Mouse (Mus musculus): ENCODE data around the gene Zfp64.

Gene Zfp64

DNA sequence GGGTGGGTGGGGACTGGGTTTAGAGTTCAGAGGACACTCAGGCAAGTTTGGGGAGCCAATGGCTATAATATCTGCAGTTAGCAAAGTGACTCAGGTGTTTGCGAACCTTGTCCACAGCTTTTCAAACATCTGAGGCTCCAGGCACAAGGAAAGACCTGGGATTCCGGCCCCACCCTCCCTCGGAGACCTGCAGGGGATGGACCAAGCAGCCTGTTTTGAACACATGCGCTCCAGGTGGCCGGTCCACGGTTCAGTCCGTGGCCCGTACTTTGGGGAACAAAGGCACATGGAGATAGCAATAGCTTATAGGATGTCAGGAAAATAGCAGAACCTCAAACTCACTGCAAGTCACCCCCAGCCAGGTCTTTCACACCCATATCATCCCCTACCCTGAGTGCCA, 1.0 kb downstream of the Zfp64 start:
- DNase-seq (ENCODE audit: extremely low read depth, low read depth) = no peak

DNA sequence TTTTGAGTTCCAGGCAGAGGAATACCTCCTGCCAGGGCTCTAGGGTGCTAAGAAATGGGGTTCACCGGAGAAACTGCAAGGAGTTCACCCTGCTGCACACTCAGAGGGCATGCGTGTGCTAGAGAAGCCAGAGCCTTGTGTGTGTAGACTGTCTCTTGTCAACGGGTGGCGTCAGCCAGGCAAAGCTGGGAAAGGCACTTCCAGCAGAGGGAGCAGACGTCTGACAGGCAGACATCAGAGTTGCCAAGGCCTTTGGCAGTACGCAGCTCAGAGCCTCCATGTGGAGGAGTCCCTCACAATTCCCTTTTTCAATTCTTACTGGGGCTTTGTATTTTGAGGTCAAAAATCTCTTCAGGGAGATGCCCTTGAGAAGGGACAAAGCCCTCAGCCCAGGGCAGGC, 6.9 kb downstream of the Zfp64 start:
- DNase-seq (ENCODE audit: extremely low read depth, low read depth) = no peak

DNA sequence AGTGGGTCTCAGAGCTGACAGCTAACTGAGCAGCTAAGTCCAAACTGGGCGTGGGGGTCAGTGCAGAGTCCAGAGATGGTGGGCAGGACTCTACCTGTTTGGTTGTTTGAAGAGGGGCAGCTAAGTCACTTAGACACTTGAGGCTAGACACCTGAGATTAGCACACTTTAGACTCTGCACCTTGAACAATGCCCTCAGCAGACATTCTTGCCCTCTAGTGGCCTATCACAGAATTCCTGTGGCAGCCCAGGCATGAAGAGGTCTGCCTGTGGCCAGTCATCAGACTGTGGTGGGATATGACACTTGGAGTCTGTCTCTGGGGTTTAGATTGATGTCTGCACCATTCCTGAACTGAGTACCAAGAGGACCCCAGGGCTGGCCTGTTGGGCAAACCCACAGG, 7.7 kb downstream of the Zfp64 start:
- DNase-seq (ENCODE audit: extremely low read depth, low read depth) = no peak

DNA sequence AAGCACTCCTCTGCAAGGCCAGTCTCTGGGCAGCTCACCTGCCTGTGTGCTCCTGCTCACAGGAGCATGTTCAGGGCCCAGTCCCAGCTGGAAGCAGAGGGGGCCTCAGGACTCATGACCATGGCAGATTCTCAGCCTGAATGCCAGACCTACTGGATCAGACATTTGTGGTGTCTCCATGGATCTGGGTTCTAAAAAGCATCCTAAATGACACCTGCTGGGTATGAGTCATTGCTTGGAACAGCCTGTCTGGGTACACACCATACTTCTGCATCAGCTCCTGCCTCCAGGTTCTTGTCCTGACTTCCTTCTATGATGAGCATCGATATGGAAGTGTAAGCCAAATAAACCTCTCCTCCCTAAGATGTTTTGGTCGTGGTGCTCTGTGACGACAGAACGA, 11.4 kb downstream of the Zfp64 start:
- DNase-seq (ENCODE audit: extremely low read depth, low read depth) = no peak

DNA sequence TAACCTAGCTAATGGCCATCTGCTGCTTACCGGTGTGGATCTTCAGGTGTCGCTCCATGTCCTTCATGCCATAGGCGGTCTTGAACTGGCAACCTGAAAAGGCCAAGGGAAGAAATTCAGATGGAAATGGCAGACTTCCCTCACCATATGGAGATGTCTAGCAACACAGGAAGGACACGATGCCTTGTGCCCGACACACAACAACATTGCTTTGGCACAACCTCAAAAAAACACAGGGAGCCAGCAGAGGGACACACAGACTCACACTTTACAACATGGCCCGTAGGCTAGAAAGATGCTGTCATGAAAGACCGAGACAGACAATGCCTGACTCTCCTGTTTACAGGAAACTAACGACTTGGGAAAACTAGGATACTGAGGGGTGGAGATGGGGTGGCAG, 15.4 kb downstream of the Zfp64 start:
- no peak for DNase-seq (ENCODE audit: extremely low read depth, low read depth)

DNA sequence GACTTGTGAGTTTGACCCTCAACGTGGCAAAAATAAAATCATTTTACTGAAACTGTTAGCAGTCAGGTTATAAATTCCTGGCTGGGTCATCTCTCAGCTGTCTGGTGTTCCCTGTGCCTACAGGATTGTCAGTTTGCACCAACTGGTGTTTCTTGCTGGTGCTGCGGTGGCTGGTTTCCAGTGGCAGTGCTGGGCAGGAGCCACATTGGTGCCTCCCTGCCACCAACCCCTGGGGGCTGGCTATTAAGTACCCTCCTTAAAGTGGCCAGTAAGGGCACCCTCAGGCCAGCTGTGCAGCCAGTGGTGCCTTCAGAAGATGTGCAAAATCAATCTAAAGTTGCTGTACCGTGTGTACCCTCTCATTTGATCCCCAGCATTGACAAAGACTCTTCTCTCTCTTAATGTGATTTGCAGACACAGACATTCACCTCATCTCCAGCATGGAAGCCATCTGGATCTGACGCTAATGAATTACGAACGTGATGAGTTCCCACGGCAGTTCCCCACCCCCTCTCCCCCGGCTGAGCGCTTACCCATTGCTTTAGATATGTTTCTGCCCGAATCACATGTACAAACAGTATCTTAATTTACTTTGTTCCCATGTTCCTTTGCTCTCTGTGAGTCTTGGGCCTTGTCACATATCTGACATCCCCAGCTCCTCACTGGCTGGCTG, 16.0 kb downstream of the Zfp64 start:
- no peak for DNase-seq (ENCODE audit: extremely low read depth, low read depth)

DNA sequence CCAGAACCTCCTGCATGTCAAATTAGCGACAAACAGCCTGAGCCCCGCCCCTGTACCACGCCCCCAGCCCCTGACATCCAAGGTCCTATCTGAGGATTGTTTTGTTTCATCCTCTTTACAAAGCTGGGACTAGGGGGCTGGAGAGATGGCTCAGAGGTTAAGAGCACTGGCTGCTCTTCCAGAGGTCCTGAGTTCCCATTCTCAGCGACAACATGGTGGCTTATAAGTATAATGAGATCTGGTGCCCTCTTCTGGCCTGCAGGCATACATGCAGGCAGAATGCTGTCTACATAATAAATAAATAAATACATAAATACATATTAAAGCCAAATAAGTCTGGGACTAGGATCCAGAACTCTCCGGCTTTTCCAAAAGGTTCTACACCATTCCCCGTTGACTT, 18.5 kb downstream of the Zfp64 start:
- no peak for DNase-seq (ENCODE audit: extremely low read depth, low read depth)

DNA sequence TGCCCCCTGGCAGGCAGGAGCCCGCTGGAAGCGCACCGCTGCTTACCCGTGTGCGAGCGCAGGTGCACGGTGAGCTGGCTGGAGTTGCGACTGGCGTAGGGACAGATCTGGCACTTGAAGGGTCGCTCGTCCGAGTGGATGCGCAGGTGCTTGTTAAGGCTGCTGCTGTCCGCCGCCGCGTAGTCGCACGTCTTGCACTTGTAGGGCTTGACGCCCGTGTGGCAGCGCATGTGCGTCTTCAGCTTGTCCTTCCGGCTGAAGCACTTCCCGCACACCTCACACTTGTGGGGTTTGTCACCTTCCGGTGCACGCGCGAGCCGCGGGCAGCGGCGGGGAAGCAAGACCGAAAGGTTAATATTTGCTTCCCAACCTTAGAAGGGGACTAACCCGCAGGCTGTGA, 20.2 kb downstream of the Zfp64 start:
- no peak for DNase-seq (ENCODE audit: extremely low read depth, low read depth)

DNA sequence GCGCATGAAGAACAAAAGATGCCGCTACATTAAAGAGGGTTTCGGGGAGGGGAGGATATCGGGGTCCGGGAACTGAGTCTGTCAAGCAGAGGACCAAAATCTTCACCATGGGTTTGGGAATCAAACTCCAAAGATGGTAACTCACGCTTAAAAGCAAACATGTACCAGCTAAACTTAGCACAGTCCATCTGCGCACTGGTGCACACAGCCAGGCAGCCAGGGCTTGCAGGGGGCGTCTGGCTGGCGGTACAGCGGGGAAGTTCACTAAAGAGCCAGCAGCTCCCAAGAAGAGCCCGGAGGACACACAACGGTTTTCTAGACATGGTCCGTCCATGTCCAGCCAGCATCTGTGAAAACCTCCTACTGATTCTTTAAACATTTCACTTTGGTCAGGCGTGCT, 23.7 kb downstream of the Zfp64 start:
- DNase-seq (ENCODE audit: extremely low read depth, low read depth) = no peak

DNA sequence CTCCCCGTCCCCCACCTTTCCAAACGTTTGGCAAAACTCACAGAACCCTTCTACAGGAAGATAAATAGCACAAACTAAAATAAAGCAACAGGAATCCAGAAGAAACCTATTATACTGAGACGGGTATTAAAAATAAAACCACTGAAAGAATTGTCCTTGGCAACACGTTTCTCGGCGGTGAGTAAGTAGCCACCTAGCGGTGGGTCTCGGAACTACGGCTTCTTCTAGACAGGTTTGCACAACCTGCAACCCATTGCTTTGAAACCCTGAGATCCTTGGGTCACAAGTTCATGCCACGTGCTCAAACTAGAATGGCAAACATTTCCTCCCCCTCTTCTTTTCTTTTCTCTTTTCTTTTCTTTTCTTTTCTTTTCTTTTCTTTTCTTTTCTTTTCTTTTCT, 25.7 kb downstream of the Zfp64 start:
- DNase-seq (ENCODE audit: extremely low read depth, low read depth) = peak; percentile 16

DNA sequence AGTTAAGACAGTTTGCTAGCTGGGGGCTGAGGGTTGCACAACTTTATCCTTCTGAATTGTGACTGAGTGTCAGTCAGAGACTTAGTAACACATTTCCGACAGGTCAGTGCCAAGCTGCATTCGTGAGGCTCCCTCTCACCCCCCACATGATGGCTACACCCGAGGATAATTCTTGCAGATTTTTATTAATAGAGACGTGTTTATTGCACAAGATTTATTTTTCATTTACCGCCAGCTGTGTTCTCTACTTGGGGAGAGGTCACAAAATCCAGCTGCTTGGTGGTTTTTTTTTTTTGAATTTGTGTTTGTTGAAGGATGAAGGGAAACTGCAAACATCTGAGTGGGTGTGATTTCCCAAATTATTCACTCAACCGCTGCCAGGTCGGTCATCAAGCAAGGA, 28.0 kb downstream of the Zfp64 start:
- no peak for DNase-seq (ENCODE audit: extremely low read depth, low read depth)

DNA sequence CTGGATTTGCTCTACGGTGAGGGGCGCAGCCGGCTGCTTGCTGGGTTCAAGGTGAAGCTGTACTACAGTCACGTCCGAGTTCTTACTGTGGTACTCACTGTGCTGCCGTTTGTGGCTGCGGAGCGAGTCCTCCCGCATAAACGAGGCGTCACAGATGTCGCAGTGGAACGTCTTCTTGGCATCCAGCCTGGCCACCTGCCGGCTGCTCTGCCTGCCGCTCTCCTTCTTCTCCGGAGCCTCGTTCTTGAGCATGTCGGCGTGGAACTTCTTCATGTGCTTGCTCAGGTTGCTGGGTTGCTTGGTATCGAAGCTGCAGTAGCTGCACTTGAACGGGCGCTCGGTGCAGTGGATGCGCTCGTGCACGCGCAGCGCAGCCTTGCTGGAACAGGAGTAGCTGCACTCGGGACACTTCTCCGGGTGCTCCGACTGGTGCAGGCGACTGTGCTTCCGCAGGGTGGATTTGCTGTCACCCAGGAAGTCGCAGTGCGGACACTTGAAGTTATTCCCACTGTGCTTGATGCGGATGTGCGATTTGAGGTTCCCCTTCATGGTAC, 29.1 kb downstream of the Zfp64 start:
- no peak for DNase-seq (ENCODE audit: extremely low read depth, low read depth)

DNA sequence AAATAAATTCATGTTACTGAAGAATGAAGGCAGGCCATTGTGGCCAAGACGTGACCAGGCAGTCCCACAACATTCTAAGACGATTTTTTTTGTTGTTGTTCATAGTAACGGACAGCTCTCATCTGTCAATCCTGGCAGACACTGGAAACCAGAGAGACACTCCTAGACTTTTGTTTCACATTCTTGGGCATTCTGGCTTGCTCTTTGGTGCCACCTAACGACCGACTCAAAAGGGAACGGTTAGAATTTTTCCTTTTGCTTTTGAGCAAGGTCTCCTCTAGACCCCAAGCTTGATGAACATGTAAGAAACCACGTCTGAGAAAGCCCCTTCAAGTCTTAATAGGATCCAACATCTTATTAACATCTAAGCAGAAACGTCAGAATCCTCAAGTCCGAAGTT, 31.7 kb downstream of the Zfp64 start:
- no peak for DNase-seq (ENCODE audit: extremely low read depth, low read depth)

DNA sequence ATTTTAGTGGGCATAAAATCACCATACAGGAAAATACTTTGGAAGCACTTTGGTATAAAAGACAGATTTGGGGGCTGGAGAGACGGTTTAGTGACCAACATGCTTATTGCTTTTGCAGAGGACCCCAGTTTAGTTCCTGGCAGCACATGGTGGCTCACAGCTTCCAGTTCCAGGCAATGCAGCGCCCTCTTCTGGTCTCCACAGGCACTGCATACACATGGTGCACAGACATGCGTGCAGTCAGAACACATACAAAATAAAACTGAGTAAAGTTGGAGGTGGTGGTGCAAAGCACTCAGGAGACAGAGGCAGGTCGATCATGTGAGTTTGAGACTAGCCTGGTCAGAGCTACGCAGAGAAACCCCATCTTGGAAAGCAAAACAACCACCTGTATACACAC, 32.9 kb downstream of the Zfp64 start:
- no peak for DNase-seq (ENCODE audit: extremely low read depth, low read depth)

DNA sequence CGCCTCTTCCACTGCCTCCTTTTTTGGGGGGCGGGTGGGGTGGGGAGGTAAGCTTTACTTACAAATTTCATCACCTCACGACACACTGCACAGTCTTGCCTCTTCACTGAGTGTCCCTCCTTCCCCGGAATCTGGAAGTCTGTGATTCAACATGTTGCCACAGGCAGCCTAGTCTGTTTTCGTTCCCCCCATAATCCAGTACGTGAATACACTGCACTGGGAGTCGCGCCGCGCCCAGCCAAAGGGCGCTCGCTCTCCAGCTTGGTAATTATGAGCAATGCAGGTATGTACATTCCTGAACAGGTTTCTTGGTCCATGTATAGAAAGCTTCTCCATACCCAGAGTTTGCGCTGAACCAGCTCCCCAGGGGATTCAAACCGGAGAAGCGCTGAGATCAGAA, 35.4 kb downstream of the Zfp64 start:
- no peak for DNase-seq (ENCODE audit: extremely low read depth, low read depth)

DNA sequence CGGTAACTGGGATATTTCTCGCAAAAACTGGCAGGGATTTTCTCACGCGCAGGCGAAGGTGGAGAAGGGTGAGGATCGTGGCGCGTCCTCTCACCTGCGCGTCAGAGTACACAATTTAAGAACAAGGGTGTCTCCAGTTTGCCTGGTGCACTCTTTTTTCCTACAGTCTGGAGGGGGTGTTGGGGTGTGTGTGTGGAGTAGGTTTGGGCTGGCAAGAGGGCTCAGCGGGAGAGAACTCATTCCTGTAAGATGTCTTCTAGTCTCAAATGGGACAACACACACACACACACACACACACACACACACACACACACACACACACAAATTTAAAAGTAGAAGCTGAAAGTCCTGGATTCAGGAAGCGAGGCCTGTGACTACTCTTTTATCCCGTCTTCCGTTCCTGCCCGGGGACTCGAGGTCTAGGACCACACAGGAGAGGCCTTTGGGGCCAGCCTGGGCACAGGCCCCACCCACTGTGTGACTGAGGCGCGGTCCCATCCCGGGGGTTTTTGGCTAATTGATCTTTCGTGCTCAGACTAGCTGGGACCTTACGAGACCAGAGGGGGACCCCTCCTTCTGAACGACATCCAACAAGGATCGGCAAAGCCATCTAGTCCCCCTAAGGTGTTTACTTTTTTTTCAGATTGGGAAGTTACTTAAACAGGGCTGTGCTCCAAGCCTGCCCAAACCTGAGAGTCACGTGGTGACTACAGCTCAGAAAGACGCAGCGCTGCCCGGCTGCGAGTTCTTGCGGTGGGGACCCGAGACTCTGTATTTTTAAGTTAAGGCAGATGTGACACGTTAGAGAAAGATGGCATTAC, 42.3 kb downstream of the Zfp64 start:
- DNase-seq (ENCODE audit: extremely low read depth, low read depth) = no peak

DNA sequence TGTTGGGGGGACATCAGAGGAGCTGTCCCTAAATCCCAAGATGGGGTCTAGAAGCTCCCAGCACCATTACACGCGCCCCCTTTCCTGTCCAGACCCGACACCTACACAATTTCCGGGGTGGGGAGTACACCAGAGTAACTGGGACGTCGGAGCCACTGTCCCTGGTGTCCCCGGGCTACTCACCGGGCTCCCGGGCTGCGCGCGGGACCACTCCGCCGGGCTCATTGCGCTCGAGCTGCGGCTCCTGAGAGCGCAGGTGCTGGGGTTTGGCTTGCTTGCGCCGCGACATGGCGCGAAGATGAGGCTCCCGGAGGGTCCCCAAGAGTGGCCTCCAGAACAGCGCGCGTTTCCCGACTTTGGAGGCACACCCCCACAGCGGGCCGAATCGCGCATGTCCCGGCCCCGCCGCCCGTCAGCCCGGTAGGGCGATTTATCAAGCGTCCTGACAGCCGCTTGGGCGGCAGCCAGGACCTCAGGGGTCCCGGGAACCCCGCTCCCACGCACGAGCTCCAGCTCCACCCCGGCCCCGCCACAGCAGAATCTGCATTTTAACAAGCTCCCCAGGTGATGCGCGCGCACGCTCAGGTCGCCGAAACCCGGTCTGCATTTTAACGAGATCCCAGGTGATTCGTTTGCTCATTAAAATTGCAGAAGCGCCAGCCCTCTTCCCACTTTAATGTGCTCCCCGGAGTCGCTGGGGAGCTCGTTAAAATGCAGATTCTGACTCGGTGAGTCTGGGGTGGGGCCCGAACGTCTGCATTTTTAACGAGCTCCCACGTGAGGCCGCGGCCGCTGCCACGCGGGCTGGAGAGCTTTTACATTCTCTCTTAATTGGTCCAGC, 43.1 kb downstream of the Zfp64 start:
- DNase-seq (ENCODE audit: extremely low read depth, low read depth) = no peak

DNA sequence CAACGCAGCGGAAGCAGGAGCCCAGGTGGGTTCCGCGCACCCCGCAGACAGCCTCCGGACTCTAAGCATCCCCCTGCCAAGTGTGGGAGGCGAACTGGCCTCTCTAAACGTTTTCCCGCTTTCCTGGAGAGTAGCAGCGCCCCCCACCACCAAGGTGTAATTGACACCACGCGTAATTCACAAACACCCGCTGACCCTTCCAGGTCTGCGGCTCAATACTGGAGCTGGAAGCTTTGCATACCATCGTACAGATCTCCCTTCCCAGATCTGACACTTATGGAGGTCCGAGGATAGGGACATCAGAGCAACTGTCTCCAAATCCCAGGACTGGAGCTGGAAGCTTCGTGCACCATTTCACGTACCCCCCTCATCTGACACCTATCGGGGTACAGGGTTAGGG, 43.9 kb downstream of the Zfp64 start:
- DNase-seq (ENCODE audit: extremely low read depth, low read depth) = no peak

DNA sequence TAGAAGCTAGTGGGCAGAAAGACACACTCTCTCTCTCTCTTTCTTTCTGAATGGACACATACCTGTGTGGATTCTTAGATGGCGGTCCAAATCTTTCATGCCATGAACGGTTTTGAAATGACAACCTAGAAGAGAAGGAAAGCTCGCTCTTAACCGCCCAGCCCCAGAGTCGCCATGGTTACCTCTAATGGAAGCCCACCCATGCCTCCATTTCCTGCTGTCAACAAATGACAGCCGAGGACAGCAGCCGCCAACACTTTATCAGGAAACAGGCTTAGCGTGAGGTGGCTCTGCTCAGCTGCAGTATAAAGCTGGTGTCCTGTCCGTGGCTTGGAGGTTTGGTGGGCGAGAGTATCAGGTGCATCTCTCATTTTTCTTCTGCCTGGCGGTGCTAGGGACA, 49.4 kb downstream of the Zfp64 start:
- no peak for DNase-seq (ENCODE audit: extremely low read depth, low read depth)

DNA sequence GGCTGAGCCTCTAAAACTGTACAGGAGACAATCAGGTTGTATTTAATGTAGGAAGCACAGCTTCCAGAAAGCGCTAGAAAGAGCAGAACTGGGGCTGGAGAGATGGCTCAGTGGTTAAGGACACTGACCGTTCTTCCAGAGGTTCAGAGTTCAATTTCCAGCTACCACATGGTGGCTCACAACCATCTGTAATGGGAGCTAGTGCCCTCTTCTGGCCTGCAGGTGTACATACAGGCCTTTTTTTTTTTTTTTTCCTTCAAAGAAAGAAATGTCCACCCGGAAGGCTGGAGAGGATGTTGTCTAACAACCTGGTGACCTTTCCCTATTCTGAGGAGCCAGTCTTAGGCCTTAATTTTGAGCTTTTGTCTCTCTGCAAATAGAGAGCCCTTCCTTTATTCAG, 50.5 kb downstream of the Zfp64 start:
- DNase-seq (ENCODE audit: extremely low read depth, low read depth) = no peak

DNA sequence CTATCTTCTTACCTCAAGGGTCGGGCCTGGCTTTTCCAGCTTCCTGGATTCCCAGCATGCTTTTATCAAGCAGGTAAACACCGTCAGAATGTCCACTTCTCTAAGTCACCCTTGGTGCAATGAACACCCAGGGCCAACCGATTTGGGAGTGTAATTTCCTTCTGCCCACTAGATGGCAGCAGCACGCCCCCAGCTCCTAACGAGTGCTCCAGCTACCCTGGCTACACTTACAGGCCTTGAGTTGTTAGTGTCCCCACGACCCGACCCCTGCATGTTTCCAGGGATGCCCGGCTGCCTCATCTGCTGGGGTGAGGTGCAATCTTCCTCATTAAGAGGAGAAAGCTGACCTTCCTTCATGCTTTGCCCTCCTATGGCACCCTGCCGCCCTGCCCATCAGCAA, 51.2 kb downstream of the Zfp64 start:
- peak; percentile 12 for DNase-seq (ENCODE audit: extremely low read depth, low read depth)

DNA sequence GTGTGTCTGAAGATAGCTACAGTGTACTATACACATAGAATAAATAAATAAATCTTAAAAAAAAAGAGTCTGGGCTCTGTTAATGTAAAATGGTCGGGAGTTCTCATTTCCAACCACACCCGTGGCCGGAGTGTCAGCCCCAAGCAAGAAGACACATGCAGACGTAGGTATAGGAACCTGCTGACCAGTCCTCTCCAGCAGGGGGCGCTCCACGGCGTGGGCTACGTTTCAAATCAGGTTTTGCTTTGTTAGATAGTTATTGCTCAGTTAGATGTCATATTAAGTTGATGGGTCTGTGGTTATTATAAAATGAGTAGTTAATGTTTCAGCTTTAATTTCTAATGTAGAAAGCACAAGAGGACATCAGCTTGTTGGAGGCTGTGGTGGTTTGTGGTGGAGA, 52.8 kb downstream of the Zfp64 start:
- no peak for DNase-seq (ENCODE audit: extremely low read depth, low read depth)

Measured in MEL-GATA-1-ER (cell line).